Mouse (Mus musculus) heart, embryonic 11.5 days (tissue): ENCODE results near the gene B4galnt1. TPM values are rescaled to one million over a fixed set of nuclear protein-coding genes. Genes with fewer than 3 reads are reported as not detected.
"Not testable (repeated sequence)": the region's sequence is repeated elsewhere in the genome, so short reads cannot be mapped to it uniquely, and the experiment has no call there.

Source experiments
- ATAC-seq: fragments of 200-750 bp; cut with Nextera tagmentation; replicated peaks from 2 replicates; pipeline ENCODE4 v1.8.0; 2017; ENCODE audit warnings: moderate library complexity; ENCODE audit not compliant: insufficient number of reproducible peaks, low FRiP score, low TSS enrichment
- H3K27ac ChIP-seq: fragments of 300-500 bp; sonication (generic); 2 replicates; pipeline ENCODE4 v1.5.1; 2014; ENCODE audit warnings: mild to moderate bottlenecking, low read depth, low read length
- H3K27me3 ChIP-seq: fragments of 300-500 bp; sonication (generic); 2 replicates; pipeline ENCODE4 v1.6.1; 2014; ENCODE audit warnings: mild to moderate bottlenecking, low read length, mixed read lengths; ENCODE audit not compliant: control insufficient read depth, insufficient read depth
- H3K36me3 ChIP-seq: fragments of 300-500 bp; sonication (generic); 2 replicates; pipeline ENCODE4 v1.6.1; 2014; ENCODE audit warnings: mild to moderate bottlenecking, low read length, moderate library complexity, mixed read lengths; ENCODE audit not compliant: control insufficient read depth, insufficient read depth
- H3K4me1 ChIP-seq: fragments of 300-500 bp; sonication (generic); 2 replicates; pipeline ENCODE4 v1.6.1; 2014; ENCODE audit warnings: low read length; ENCODE audit not compliant: control insufficient read depth, insufficient read depth
- H3K4me2 ChIP-seq: fragments of 300-500 bp; sonication (generic); 2 replicates; pipeline ENCODE4 v1.6.1; 2014; ENCODE audit warnings: mild to moderate bottlenecking, moderate library complexity
- H3K4me3 ChIP-seq: fragments of 300-500 bp; sonication (generic); 2 replicates; pipeline ENCODE4 v1.5.1; 2014; ENCODE audit warnings: low read depth, low read length
- H3K9ac ChIP-seq: fragments of 300-500 bp; sonication (generic); 2 replicates; pipeline ENCODE4 v1.6.1; 2014; ENCODE audit warnings: mild to moderate bottlenecking, low read depth, low read length, moderate library complexity
- H3K9me3 ChIP-seq: fragments of 300-500 bp; sonication (generic); replicated peaks from 2 replicates; pipeline ENCODE4 v1.6.1; 2016; ENCODE audit warnings: low read length; ENCODE audit not compliant: control insufficient read depth
- WGBS: fragments of 180-500 bp; shearing (Covaris S2); extraction: QIAGEN DNeasy Blood & Tissue Kit; methylation state at CpG from one replicate; pipeline ENCODE4 v1.1.7; 2014; ENCODE audit not compliant: insufficient replicate concordance; 5-methylcytosine and 5-hydroxymethylcytosine counted together
- polyA plus RNA-seq: library from polyadenylated mRNA; unstranded; fragments of >200 nt; fragmentation: Nextera tagmentation; extraction: Ambion mirVana; gene quantifications from 2 replicates; pipeline ENCODE4 v1.2.1, GENCODE M21; 2014

Gene B4galnt1
- polyA plus RNA-seq, 1 experiment from 2014 or later, result 1.8 TPM

DNA sequence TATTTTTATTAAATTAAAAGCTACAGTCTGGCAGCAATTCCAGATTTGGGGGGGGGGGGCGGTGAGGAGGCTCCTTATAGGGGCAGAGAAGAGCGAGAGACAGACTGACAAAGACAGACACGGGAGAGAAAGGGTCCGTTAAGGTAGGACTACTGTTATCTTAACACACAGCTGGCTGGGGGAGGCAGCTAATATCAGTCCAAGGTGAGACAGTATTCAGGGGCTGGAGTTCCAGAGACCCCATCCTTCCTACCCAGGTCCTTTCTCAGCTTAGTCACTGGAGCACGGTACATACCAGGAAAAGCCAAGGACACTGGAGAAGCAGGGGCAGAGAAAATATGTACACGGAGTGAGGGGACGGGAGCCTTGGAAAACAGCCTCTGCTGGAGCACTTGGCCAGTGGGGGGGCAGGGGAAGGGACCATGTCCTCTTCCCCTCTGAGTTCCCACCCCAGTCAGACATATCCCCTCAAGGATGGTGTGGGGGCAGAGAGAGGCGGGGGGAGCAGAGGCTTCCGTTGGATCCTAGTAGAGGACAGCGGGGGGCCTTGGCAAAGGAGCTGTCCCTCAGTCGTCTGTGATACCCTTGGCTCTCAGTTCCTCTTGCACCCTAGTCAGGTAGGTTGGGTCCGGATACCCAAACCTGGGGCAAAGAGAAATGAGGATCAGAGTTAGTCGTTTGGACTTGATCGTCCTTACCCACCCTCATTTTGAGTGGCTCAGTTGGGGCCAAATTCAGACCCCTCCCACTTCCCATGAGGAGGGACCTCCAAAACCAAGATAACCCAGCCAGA, 25.6 kb downstream of the B4galnt1 start:
- no peaks in the 10 kb centered on the region for H3K27me3 ChIP-seq
- H3K9me3 ChIP-seq, result no peaks in the 10 kb centered on the region
- no peak overlapping the region for H3K9ac ChIP-seq
- H3K27ac ChIP-seq, result peak overlapping the region; percentile 38; the same call in 1 of the 2 replicates
- peak overlapping the region; percentile 74; the same call in 1 of the 2 replicates for H3K4me3 ChIP-seq
- H3K36me3 ChIP-seq, result peaks cover 2% of the 10 kb centered on the region; the same call in 1 of the 2 replicates
- peaks cover 40% of the 10 kb centered on the region for H3K4me1 ChIP-seq
- WGBS, result 36% methylated on average over 14 of the region's 14 CpGs
- peak overlapping the region; percentile 93 for H3K4me2 ChIP-seq
- ATAC-seq, result no peak

DNA sequence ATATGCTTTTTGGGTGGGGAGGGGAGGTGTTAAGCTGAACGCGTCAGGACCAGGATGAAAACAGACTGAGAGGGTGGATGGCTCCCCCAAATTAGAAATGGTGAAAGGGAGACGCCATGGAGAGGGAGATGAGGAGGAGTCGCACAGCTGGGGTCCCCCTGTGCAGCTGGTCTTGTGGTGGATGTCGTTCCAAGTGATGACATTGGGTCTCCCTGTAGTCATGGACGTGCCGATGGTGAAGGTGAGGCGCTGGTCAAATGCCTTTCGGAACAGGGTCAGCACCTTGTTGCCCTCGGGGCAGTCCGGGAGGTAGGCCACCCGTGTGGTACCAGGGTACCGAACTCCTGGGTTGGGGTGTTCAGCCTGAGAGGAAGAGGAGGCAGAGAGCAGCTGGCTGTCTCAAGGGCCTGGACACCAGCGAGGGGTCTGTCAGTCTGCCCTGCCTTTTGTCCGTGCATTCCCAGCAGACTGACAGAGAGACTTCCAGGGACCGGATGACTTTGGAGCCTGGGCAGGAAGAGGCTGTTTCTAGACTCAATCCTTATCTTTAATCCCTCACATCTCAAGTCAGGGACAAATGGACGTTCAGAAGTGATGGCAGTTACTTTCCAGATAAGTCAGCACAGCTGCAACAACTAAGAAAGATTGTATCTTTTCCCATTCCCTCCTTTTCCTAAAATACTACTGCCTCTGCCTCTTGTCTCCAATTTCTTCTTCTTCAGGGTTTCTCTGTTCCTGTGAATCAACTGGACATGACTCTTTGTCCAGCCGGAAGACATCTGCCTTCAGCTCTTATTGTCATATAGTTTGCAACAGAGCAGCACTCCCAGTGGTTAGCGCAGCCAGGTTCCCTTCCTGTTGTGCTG, 26.4 kb downstream of the B4galnt1 start:
- WGBS, result 62% methylated on average over 19 of the region's 19 CpGs
- Histone ChIP-seq H3K4me2 (no peak overlapping the region), H3K4me3 (no peak overlapping the region)

DNA sequence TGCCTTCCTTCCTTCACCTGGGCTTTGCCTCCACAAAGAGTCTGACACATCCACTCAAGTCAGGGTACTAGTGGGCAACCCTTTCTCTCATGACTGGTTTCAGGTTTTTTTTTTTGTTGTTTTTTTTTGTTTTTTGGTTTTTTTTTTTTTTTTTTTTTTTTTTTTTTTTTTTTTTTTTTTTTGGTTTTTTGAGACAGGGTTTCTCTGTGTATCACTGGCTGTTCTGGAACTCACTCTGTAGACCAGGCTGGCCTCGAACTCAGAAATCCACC, 27.0 kb downstream of the B4galnt1 start:
- ATAC-seq, result not testable (repeated sequence)

More for the DNA sequence above, 26.4 kb downstream of the B4galnt1 start:
- no peak for ATAC-seq
- no peaks in the 10 kb centered on the region for H3K9me3 ChIP-seq
- H3K4me1 ChIP-seq, result peaks cover 41% of the 10 kb centered on the region
- H3K36me3 ChIP-seq, result peaks cover 2% of the 10 kb centered on the region; the same call in 1 of the 2 replicates
- no peaks in the 10 kb centered on the region for H3K27me3 ChIP-seq
- no peak overlapping the region for H3K9ac ChIP-seq
- peak overlapping the region; percentile 50 for H3K27ac ChIP-seq

DNA sequence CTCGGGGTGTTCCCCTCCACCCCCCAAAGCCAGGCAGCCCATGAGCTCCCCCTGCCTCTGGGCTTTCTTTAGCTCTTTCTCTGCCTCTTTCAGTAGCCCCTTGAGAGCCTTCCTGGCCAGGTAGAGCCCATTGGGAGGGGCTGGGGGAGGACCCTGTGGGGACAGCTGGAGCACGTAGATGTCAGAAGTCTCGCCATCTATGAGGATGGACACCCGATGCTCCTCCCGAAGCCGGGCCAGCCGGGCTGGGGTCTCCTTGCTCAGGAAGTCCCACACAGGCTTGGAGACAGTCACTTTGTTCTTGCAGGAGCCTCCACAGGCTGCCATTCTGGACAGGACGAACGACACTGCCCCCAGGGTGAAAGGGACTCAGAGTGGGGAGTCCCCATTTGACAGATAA, 28.0 kb downstream of the B4galnt1 start:
- Histone ChIP-seq H3K27ac (no peak overlapping the region), H3K36me3 (0 out of 2 replicates have a peak, but pooled peaks cover 2% of the 10 kb centered on the region), H3K9me3 (no peaks in the 10 kb centered on the region), H3K9ac (no peak overlapping the region), H3K4me3 (no peak overlapping the region), H3K4me1 (peaks cover 46% of the 10 kb centered on the region), H3K27me3 (no peaks in the 10 kb centered on the region), H3K4me2 (no peak overlapping the region)
- WGBS, result 85% methylated on average over 9 of the region's 9 CpGs
- no peak for ATAC-seq

More for the DNA sequence above, 27.0 kb downstream of the B4galnt1 start:
- not testable (repeated sequence) for H3K36me3 ChIP-seq, H3K9me3 ChIP-seq, H3K4me2 ChIP-seq, H3K4me3 ChIP-seq, H3K27me3 ChIP-seq, H3K9ac ChIP-seq
- WGBS, result 72% methylated on average over 1 of the region's 1 CpGs
- H3K27ac ChIP-seq, result peak overlapping the region; percentile 50
- peaks cover 45% of the 10 kb centered on the region for H3K4me1 ChIP-seq

DNA sequence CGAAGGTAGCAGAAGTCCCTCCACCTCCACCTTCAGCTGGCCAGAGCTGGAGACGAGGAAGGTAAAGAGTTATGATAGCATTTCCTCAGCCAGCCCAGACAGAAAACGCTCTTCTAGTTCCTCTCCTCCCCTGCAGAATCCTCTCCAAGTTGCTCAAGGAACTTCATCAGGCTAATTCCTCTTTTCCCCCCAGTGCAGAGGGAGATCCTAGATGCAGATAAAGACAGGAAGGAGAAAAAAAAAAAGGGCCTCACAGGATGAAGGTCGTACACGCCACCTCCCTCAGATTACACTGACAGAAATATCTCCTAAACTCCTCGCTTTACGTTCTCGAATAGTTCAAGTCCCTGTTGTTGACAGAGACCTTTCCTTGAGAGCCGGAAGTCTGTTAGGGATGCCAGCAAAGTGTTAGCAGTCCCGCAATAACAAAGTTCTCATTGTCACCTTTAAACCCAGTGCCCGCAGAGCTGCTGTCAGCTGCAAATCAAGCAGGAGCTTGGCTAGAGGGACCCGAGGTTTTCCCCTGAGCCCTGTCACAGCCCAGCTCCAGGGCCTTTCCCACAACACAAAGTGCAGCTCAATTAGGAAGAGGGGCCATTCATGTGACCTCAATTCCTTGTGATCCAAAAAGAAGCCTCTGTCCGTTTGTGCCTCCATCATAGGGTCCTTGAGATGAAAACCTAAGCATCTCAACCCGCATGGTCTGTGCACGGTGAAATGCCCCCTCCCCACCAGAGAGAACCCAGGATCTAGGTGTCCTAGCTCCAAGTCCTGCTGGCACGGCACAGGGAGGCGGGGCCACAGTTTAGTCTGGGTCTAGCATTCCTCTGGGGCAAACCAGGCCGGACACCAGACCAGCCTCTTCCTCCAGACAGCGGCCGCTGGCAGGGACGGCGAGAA, 29.7 kb downstream of the B4galnt1 start:
- Histone ChIP-seq H3K4me3 (peak overlapping the region; percentile 94), H3K4me2 (peak overlapping the region; percentile 96), H3K9me3 (no peaks in the 10 kb centered on the region), H3K4me1 (peaks cover 33% of the 10 kb centered on the region), H3K36me3 (0 out of 2 replicates have a peak, but pooled peaks cover 2% of the 10 kb centered on the region), H3K9ac (peak overlapping the region; percentile 95), H3K27me3 (no peaks in the 10 kb centered on the region), H3K27ac (peak overlapping the region; percentile 94)
- 8% methylated on average over 22 of the region's 22 CpGs for WGBS
- ATAC-seq, result no peak

DNA sequence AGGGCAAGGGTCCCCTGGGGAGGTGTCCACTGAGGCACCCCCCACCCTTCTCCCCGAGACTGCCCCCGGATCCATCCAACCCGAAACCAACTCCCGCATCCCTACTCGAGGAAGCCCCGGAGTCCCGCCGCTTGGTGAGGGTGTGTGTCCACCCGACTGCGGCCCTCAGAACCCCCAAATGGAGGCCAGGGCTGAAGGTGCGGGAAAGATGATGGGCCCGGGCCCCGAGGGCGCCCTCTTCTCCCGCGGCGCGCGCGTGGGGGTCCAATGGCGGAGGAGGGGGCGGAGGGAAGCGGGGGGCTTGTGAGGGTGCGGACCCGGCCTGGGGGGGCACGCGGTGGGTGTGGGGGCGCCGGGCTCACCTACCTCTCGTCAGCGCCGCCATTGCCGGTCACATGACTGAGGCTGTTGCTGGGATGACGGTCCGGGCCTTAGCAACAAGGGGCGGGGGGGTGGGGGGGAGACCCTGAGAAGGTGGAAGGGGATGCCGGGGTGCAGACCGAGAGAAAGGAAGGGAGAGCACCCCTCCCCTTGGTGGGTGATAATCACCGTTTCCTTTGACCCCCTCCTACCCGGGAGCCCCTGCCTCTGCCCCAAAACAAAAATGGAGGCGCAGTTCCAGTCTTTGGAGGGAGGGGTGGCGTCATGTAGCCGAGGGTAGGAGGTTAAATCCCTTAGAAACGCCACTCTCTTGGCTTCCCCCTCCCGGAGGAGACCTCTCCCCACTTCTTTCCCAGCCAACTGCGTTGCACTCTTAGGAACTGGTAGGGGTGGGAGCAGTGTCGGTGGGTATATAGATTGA, 30.5 kb downstream of the B4galnt1 start, which contains the start of gene Dtx3:
TSS of gene Dtx3 (minus strand) at position 401 of the 802 bp plus-strand sequence.
- WGBS, result 2% methylated on average over 36 of the region's 47 CpGs
- H3K4me1 ChIP-seq, result peaks cover 25% of the 10 kb centered on the region
- 0 out of 2 replicates have a peak, but pooled peaks cover 2% of the 10 kb centered on the region for H3K36me3 ChIP-seq
- peak within 1 kb of the TSS; percentile 96 for H3K4me2 ChIP-seq
- H3K27ac ChIP-seq, result peak within 1 kb of the TSS; percentile 94
- ATAC-seq, result peak; percentile 41; the same call in 1 of the 2 replicates
- H3K9me3 ChIP-seq, result no peaks in the 10 kb centered on the region
- peak within 1 kb of the TSS; percentile 94 for H3K4me3 ChIP-seq
- peak within 1 kb of the TSS; percentile 95 for H3K9ac ChIP-seq
- no peaks in the 10 kb centered on the region for H3K27me3 ChIP-seq

DNA sequence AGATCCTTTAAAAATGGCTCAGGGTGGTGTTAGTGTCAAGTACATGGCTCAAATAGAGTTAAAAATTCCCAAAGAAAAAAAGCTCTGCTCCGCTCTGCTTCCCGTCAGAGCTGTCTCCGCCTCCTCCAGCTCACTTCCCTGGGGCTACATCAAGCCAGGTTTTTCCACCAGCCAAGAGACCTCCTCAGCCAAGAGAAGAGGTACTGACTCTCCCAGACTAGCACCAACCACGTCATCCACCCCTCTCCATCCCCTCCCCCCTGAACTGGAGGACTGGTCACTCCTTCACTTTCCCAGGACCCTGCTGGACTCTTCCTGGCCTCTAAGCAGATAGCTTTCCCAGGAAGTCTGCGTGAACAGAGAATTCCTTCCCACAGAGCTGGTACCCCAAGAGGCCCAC, 31.4 kb downstream of the B4galnt1 start:
- peak; percentile 67 for ATAC-seq

More for the DNA sequence above, 31.4 kb downstream of the B4galnt1 start:
- Histone ChIP-seq H3K9ac (peak overlapping the region; percentile 95), H3K4me3 (peak overlapping the region; percentile 94), H3K27ac (peak overlapping the region; percentile 94), H3K4me1 (peaks cover 18% of the 10 kb centered on the region), H3K4me2 (peak overlapping the region; percentile 96), H3K9me3 (no peaks in the 10 kb centered on the region), H3K27me3 (no peaks in the 10 kb centered on the region), H3K36me3 (0 out of 2 replicates have a peak, but pooled peaks cover 2% of the 10 kb centered on the region)
- WGBS, result 6% methylated on average over 5 of the region's 5 CpGs
